Mouse (Mus musculus) small intestine, adult 2 months (tissue): ENCODE data around the gene Rft1. TPM values are rescaled to one million over a fixed set of nuclear protein-coding genes. Genes with fewer than 3 reads are reported as not detected.

Experiments used
- H3K27ac ChIP-seq: fragments of 200-500 bp; 2 replicates; pipeline ENCODE4 v1.5.1; 2012; ENCODE audit warnings: low read depth, low read length, control low read depth, inconsistent platforms; ENCODE audit not compliant: insufficient read depth
- H3K27me3 ChIP-seq: fragments of 200-500 bp; 2 replicates; pipeline ENCODE4 v1.6.1; 2012; ENCODE audit warnings: mild to moderate bottlenecking, moderate library complexity, low read length, inconsistent platforms; ENCODE audit not compliant: control insufficient read depth, insufficient read depth
- H3K36me3 ChIP-seq: fragments of 200-500 bp; 2 replicates; pipeline ENCODE4 v1.6.1; 2012; ENCODE audit warnings: mild to moderate bottlenecking, low read length, control low read depth, inconsistent platforms; ENCODE audit not compliant: control insufficient read depth, insufficient read depth
- H3K4me1 ChIP-seq: fragments of 200-500 bp; 2 replicates; pipeline ENCODE4 v1.6.1; 2012; ENCODE audit warnings: low read length, inconsistent platforms, mixed read lengths; ENCODE audit not compliant: control insufficient read depth, insufficient read depth, insufficient read length
- H3K4me3 ChIP-seq: fragments of 200-500 bp; 2 replicates; pipeline ENCODE4 v1.5.1; 2012; ENCODE audit warnings: low read depth, mild to moderate bottlenecking, control low read depth, inconsistent platforms, low read length, moderate library complexity
- CTCF ChIP-seq: fragments of 200-500 bp; IDR thresholded peaks from 2 replicates; pipeline ENCODE4 v1.5.1; 2012; ENCODE audit warnings: low read depth, mild to moderate bottlenecking, control low read depth, inconsistent platforms, low read length, moderate library complexity, mixed read lengths; ENCODE audit not compliant: insufficient replicate concordance, insufficient read length; ENCODE audit errors: extremely low read depth
- POLR2A ChIP-seq: fragments of 200-500 bp; IDR thresholded peaks from 2 replicates; pipeline ENCODE4 v1.6.1; 2012; ENCODE audit warnings: low read depth, mild to moderate bottlenecking, control low read depth, inconsistent platforms, low read length, moderate library complexity
- WGBS: fragments of 180-500 bp; shearing (Covaris S2); methylation state at CpG from one replicate; pipeline ENCODE4 v1.1.7; 2018; 5-methylcytosine and 5-hydroxymethylcytosine counted together
- polyA plus RNA-seq: library from polyadenylated mRNA; depleted of rRNA; stranded (reverse); fragments of >200 nt; gene quantifications from 2 replicates; pipeline ENCODE4 v1.2.3, GENCODE M21; 2012

Rft1 gene
- polyA plus RNA-seq, 1 experiment, result 5.6 TPM

GRCm38 (mm10) chr14:30671986-30672312 is 17.8 kb downstream of the Rft1 start:
- Histone ChIP-seq H3K4me1 (no peaks in the 10 kb centered on the region), H3K4me3 (no peak overlapping the region), H3K27me3 (no peaks in the 10 kb centered on the region), H3K36me3 (peaks cover 25% of the 10 kb centered on the region), H3K27ac (no peak overlapping the region)
- TF ChIP-seq CTCF, result peak; percentile 90; the same call in 1 of the 2 replicates
- no peak for TF ChIP-seq POLR2A
- 7% methylated on average over 3 of the region's 3 CpGs for WGBS

- Histone ChIP-seq H3K27me3 (no peaks in the 10 kb centered on the region), H3K4me3 (no peak overlapping the region), H3K27ac (no peak overlapping the region), H3K36me3 (peaks cover 25% of the 10 kb centered on the region), H3K4me1 (no peaks in the 10 kb centered on the region)
- TF ChIP-seq POLR2A (no peak), CTCF (no peak)
- 56% methylated on average over 6 of the region's 6 CpGs for WGBS
Observed at GRCm38 (mm10) chr14:30674947-30675346, 20.8 kb downstream of the Rft1 start.

- peaks cover 34% of the 10 kb centered on the region for H3K36me3 ChIP-seq
- H3K4me1 ChIP-seq, result no peaks in the 10 kb centered on the region
- H3K27ac ChIP-seq, result no peak overlapping the region
- WGBS, result 91% methylated on average over 3 of the region's 3 CpGs
- H3K4me3 ChIP-seq, result no peak overlapping the region
- no peaks in the 10 kb centered on the region for H3K27me3 ChIP-seq
- no peak for TF ChIP-seq POLR2A
- TF ChIP-seq CTCF, result no peak
Observed at GRCm38 (mm10) chr14:30682131-30682530, 28.0 kb downstream of the Rft1 start.

DNA sequence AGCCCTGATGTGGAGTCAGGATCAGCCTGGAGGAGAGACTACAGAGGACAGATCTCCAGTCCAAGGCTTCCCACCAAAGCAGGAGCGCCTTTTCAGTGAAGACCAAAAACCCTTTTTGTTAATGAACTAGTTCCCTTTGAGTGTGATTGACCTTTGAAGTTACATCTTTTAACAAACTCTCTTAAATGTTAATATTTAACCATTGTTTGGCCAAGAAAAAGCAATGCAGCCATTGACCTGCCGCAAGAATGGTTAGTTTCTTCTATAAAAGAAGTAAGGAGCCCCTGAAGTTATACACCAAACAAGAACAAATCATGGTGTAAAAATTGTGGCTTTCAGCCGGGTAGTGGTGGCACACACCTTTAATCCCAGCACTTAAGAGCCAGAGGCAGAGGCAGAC is 36.5 kb downstream of the Rft1 start:
- no peak overlapping the region for H3K27ac ChIP-seq
- WGBS, result 29% methylated on average over 3 of the region's 3 CpGs
- H3K36me3 ChIP-seq, result peaks cover 11% of the 10 kb centered on the region
- H3K4me1 ChIP-seq, result peaks cover 3% of the 10 kb centered on the region; the same call in 1 of the 2 replicates
- no peaks in the 10 kb centered on the region for H3K27me3 ChIP-seq
- H3K4me3 ChIP-seq, result no peak overlapping the region
- TF ChIP-seq POLR2A (no peak), CTCF (no peak)

- no peak for TF ChIP-seq CTCF
- no peak for TF ChIP-seq POLR2A
- WGBS, result 90% methylated on average over 6 of the region's 6 CpGs
- Histone ChIP-seq H3K4me3 (no peak overlapping the region), H3K27me3 (no peaks in the 10 kb centered on the region), H3K36me3 (peaks cover 8% of the 10 kb centered on the region), H3K27ac (no peak overlapping the region), H3K4me1 (peaks cover 3% of the 10 kb centered on the region; the same call in 1 of the 2 replicates)
Observed at GRCm38 (mm10) chr14:30692439-30692838, 38.3 kb downstream of the Rft1 start.

DNA sequence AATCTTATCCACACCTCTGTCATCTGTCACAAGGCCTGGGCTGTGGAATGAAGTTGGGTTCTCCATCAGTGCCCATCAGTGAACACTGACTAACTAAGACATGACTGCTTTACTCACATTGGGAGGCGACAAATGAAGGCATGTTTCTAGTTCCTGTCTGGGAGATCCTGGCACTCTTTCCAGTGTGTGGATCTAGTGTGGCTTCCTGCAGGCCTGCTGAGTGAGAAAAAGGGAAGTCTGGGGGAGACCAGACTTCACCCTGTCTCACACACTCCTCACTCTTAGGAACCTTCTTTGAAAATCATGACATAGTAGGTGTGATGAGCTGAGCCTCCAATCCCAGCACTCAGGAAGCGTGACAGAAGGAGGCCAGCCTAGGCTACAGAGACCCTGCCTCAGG is 40.6 kb downstream of the Rft1 start:
- TF ChIP-seq CTCF, result no peak
- no peak for TF ChIP-seq POLR2A
- Histone ChIP-seq H3K36me3 (peaks cover 6% of the 10 kb centered on the region), H3K4me1 (peaks cover 3% of the 10 kb centered on the region; the same call in 1 of the 2 replicates), H3K27me3 (no peaks in the 10 kb centered on the region), H3K4me3 (no peak overlapping the region), H3K27ac (no peak overlapping the region)
- 88% methylated on average over 2 of the region's 2 CpGs for WGBS

GRCm38 (mm10) chr14:30695609-30696008 is 41.4 kb downstream of the Rft1 start:
- H3K27me3 ChIP-seq, result no peaks in the 10 kb centered on the region
- H3K27ac ChIP-seq, result no peak overlapping the region
- H3K36me3 ChIP-seq, result peaks cover 1% of the 10 kb centered on the region; the same call in 1 of the 2 replicates
- no peak overlapping the region for H3K4me3 ChIP-seq
- TF ChIP-seq CTCF (peak; percentile 19; the same call in 1 of the 2 replicates), POLR2A (no peak)
- WGBS, result 3% methylated on average over 4 of the region's 4 CpGs
- H3K4me1 ChIP-seq, result no peaks in the 10 kb centered on the region; the same call in 1 of the 2 replicates

GRCm38 (mm10) chr14:30697407-30698052 is 43.4 kb downstream of the Rft1 start:
- H3K36me3 ChIP-seq, result no peaks in the 10 kb centered on the region
- WGBS, result 87% methylated on average over 15 of the region's 15 CpGs
- H3K4me1 ChIP-seq, result no peaks in the 10 kb centered on the region; the same call in 1 of the 2 replicates
- H3K27ac ChIP-seq, result no peak overlapping the region
- H3K27me3 ChIP-seq, result no peaks in the 10 kb centered on the region
- no peak overlapping the region for H3K4me3 ChIP-seq
- TF ChIP-seq POLR2A, result no peak
- TF ChIP-seq CTCF, result no peak
